Mouse (Mus musculus) spleen, adult 2 months (tissue): Measurements from ENCODE around the gene Bglap2.
"Not testable (repeated sequence)": the region's sequence is repeated elsewhere in the genome, so short reads cannot be mapped to it uniquely, and the experiment has no call there.

Experiments used
- CTCF ChIP-seq: fragments of 200-500 bp; IDR thresholded peaks from 2 replicates; pipeline ENCODE4 v1.5.1; 2011; ENCODE audit warnings: mild to moderate bottlenecking, inconsistent platforms; ENCODE audit not compliant: insufficient read depth, insufficient read length, insufficient replicate concordance; ENCODE audit errors: extremely low read depth
- POLR2A ChIP-seq: fragments of 200-500 bp; IDR thresholded peaks from 2 replicates; pipeline ENCODE4 v1.6.1; 2011; ENCODE audit warnings: low read depth, low read length, inconsistent platforms

GRCm38 (mm10) chr3:88366830-88367428, 11.6 kb downstream of the Bglap2 start:
- TF ChIP-seq POLR2A, CTCF: not testable (repeated sequence)
